Mouse (Mus musculus) hindbrain, embryonic 10.5 days (tissue): ENCODE measurements at regions not wholly inside any gene's neighbourhood (a gene's known extent, or its start where the extent isn't known, plus 50 kb on each side); places are given as distances from the start of the nearest gene placed in this dataset.

ENCODE experiments used
- DNase-seq: peaks from one replicate; pipeline ENCODE4 v3.0.0-alpha.2; 2017; ENCODE audit warnings: low spot score
- H3K27ac ChIP-seq: fragments of 300-500 bp; sonication (generic); 2 replicates; pipeline ENCODE4 v1.5.1; 2016; ENCODE audit warnings: mild to moderate bottlenecking, moderate library complexity
- H3K27me3 ChIP-seq: fragments of 300-500 bp; sonication (generic); 2 replicates; pipeline ENCODE4 v1.6.1; 2016; ENCODE audit warnings: mild to moderate bottlenecking; ENCODE audit not compliant: poor library complexity, insufficient read depth, severe bottlenecking
- H3K36me3 ChIP-seq: fragments of 300-500 bp; sonication (generic); 2 replicates; pipeline ENCODE4 v1.6.1; 2016; ENCODE audit warnings: mild to moderate bottlenecking, moderate library complexity
- H3K4me1 ChIP-seq: fragments of 300-500 bp; sonication (generic); replicated peaks from 2 replicates; pipeline ENCODE4 v1.6.1; 2016; ENCODE audit warnings: mild to moderate bottlenecking
- H3K4me3 ChIP-seq: fragments of 300-500 bp; sonication (generic); 2 replicates; pipeline ENCODE4 v1.5.1; 2016; ENCODE audit warnings: mild to moderate bottlenecking, moderate library complexity
- H3K9me3 ChIP-seq: fragments of 300-500 bp; sonication (generic); 2 replicates; pipeline ENCODE4 v1.6.1; 2016; ENCODE audit warnings: mild to moderate bottlenecking, moderate library complexity
- WGBS: fragments of 180-500 bp; shearing (Covaris S2); methylation state at CpG from one replicate; pipeline ENCODE4 v1.1.7; 2016; 5-methylcytosine and 5-hydroxymethylcytosine counted together

GRCm38 (mm10) chr2:48414596-48415481 is 399.1 kb upstream of the Acvr2a start:
- peak overlapping the region; percentile 62 for H3K27ac ChIP-seq
- H3K9me3 ChIP-seq: no peaks in the 10 kb centered on the region
- H3K4me3 ChIP-seq: no peak overlapping the region
- H3K27me3 ChIP-seq: no peaks in the 10 kb centered on the region
- DNase-seq: peak; percentile 17
- no peaks in the 10 kb centered on the region for H3K36me3 ChIP-seq
- H3K4me1 ChIP-seq: peaks cover 13% of the 10 kb centered on the region; the same call in 1 of the 2 replicates
- 41% methylated on average over 10 of the region's 10 CpGs for WGBS

GRCm38 (mm10) chr2:48416207-48416750 is 397.6 kb upstream of the Acvr2a start:
- Histone ChIP-seq H3K27ac (no peak overlapping the region), H3K4me3 (no peak overlapping the region), H3K9me3 (no peaks in the 10 kb centered on the region), H3K36me3 (no peaks in the 10 kb centered on the region), H3K4me1 (peaks cover 13% of the 10 kb centered on the region; the same call in 1 of the 2 replicates), H3K27me3 (no peaks in the 10 kb centered on the region)
- 72% methylated on average over 3 of the region's 3 CpGs for WGBS
- no peak for DNase-seq

GRCm38 (mm10) chr2:48417000-48417596 is 396.8 kb upstream of the Acvr2a start:
- H3K4me1 ChIP-seq: peaks cover 13% of the 10 kb centered on the region; the same call in 1 of the 2 replicates
- H3K27me3 ChIP-seq: no peaks in the 10 kb centered on the region
- WGBS: 56% methylated on average over 4 of the region's 4 CpGs
- no peak overlapping the region for H3K27ac ChIP-seq
- DNase-seq: no peak
- no peak overlapping the region for H3K4me3 ChIP-seq
- no peaks in the 10 kb centered on the region for H3K36me3 ChIP-seq
- H3K9me3 ChIP-seq: no peaks in the 10 kb centered on the region

GRCm38 (mm10) chr2:48420791-48421190 is 393.1 kb upstream of the Acvr2a start:
- Histone ChIP-seq H3K27ac (no peak overlapping the region), H3K4me1 (peaks cover 30% of the 10 kb centered on the region), H3K9me3 (no peaks in the 10 kb centered on the region), H3K36me3 (no peaks in the 10 kb centered on the region), H3K27me3 (no peaks in the 10 kb centered on the region), H3K4me3 (no peak overlapping the region)
- 88% methylated on average over 3 of the region's 3 CpGs for WGBS
- no peak for DNase-seq

GRCm38 (mm10) chr2:48423861-48424442 is 390.0 kb upstream of the Acvr2a start:
- H3K9me3 ChIP-seq: no peaks in the 10 kb centered on the region
- no peak for DNase-seq
- no peaks in the 10 kb centered on the region for H3K36me3 ChIP-seq
- 18% methylated on average over 9 of the region's 9 CpGs for WGBS
- H3K27ac ChIP-seq: peak overlapping the region; percentile 82
- H3K27me3 ChIP-seq: no peaks in the 10 kb centered on the region
- peaks cover 45% of the 10 kb centered on the region for H3K4me1 ChIP-seq
- H3K4me3 ChIP-seq: peak overlapping the region; percentile 35

- H3K27ac ChIP-seq: peak overlapping the region; percentile 50; the same call in 1 of the 2 replicates
- peak; percentile 24 for DNase-seq
- peak overlapping the region; percentile 35 for H3K4me3 ChIP-seq
- 19% methylated on average over 9 of the region's 9 CpGs for whole genome bisulfite sequencing
- H3K27me3 ChIP-seq: no peaks in the 10 kb centered on the region
- no peaks in the 10 kb centered on the region for H3K36me3 ChIP-seq
- peaks cover 45% of the 10 kb centered on the region for H3K4me1 ChIP-seq
- H3K9me3 ChIP-seq: no peaks in the 10 kb centered on the region
These were observed 389.3 kb upstream of the Acvr2a start for GRCm38 (mm10) chr2:48424562-48424961.

- H3K4me3 ChIP-seq: 0 out of 2 replicates have a peak overlapping the region, but pooled peaks have one; percentile 18
- H3K9me3 ChIP-seq: no peaks in the 10 kb centered on the region
- DNase-seq: peak; percentile 32
- WGBS: 9% methylated on average over 12 of the region's 12 CpGs
- peaks cover 45% of the 10 kb centered on the region for H3K4me1 ChIP-seq
- H3K27ac ChIP-seq: peak overlapping the region; percentile 50; the same call in 1 of the 2 replicates
- no peaks in the 10 kb centered on the region for H3K27me3 ChIP-seq
- H3K36me3 ChIP-seq: no peaks in the 10 kb centered on the region
These were observed 388.5 kb upstream of the Acvr2a start for GRCm38 (mm10) chr2:48425200-48426090.

GRCm38 (mm10) chr2:48432545-48432944 is 381.4 kb upstream of the Acvr2a start:
- Histone ChIP-seq H3K9me3 (no peaks in the 10 kb centered on the region), H3K27ac (no peak overlapping the region), H3K36me3 (no peaks in the 10 kb centered on the region), H3K4me3 (no peak overlapping the region), H3K27me3 (no peaks in the 10 kb centered on the region), H3K4me1 (peaks cover 2% of the 10 kb centered on the region; the same call in 1 of the 2 replicates)
- WGBS: 87% methylated on average over 1 of the region's 1 CpGs
- no peak for DNase-seq

GRCm38 (mm10) chr2:48441296-48441990 is 372.5 kb upstream of the Acvr2a start:
- no peaks in the 10 kb centered on the region for H3K36me3 ChIP-seq
- peak overlapping the region; percentile 78 for H3K27ac ChIP-seq
- 56% methylated on average over 11 of the region's 11 CpGs for WGBS
- H3K9me3 ChIP-seq: no peaks in the 10 kb centered on the region
- DNase-seq: peak; percentile 30
- H3K4me1 ChIP-seq: peaks cover 33% of the 10 kb centered on the region
- H3K27me3 ChIP-seq: no peaks in the 10 kb centered on the region
- H3K4me3 ChIP-seq: no peak overlapping the region

- DNase-seq: no peak
- Histone ChIP-seq H3K4me1 (peaks cover 36% of the 10 kb centered on the region), H3K27ac (no peak overlapping the region; the same call in 1 of the 2 replicates), H3K27me3 (no peaks in the 10 kb centered on the region), H3K4me3 (no peak overlapping the region), H3K9me3 (no peaks in the 10 kb centered on the region), H3K36me3 (no peaks in the 10 kb centered on the region)
- WGBS: 80% methylated on average over 10 of the region's 10 CpGs
These were observed 371.8 kb upstream of the Acvr2a start for GRCm38 (mm10) chr2:48441991-48442544.

GRCm38 (mm10) chr2:48445898-48446604 is 367.9 kb upstream of the Acvr2a start:
- Histone ChIP-seq H3K9me3 (no peaks in the 10 kb centered on the region), H3K27ac (no peak overlapping the region), H3K27me3 (no peaks in the 10 kb centered on the region), H3K4me1 (peaks cover 30% of the 10 kb centered on the region), H3K4me3 (no peak overlapping the region), H3K36me3 (no peaks in the 10 kb centered on the region)
- WGBS: 16% methylated on average over 5 of the region's 5 CpGs
- DNase-seq: no peak
